Mouse (Mus musculus) heart, adult 2 months (tissue): ENCODE data around the gene Itpr1. TPM values are rescaled to one million over a fixed set of nuclear protein-coding genes. Genes with fewer than 3 reads are reported as not detected.
A peak's percentile ranks its signal among the peaks of the same experiment; 100 is the strongest.

Experiments used
- DNase-seq, 2 experiments: peaks; one replicate each; pipeline ENCODE4 v3.0.0; 2021
- H3K27ac ChIP-seq: fragments of 200-600 bp; 2 replicates; pipeline ENCODE4 v1.8.1; 2022
- H3K27me3 ChIP-seq: fragments of 200-500 bp; 2 replicates; pipeline ENCODE4 v1.6.1; 2012; ENCODE audit warnings: mild to moderate bottlenecking, low read length, inconsistent platforms, mixed read lengths; ENCODE audit not compliant: control insufficient read depth, insufficient read depth
- H3K36me3 ChIP-seq: fragments of 200-500 bp; 2 replicates; pipeline ENCODE4 v1.6.1; 2012; ENCODE audit warnings: low read length, inconsistent platforms; ENCODE audit not compliant: control insufficient read depth, insufficient read depth
- H3K4me1 ChIP-seq: fragments of 200-500 bp; 2 replicates; pipeline ENCODE4 v1.6.1; 2011; ENCODE audit warnings: low read length; ENCODE audit not compliant: control insufficient read depth, insufficient read depth
- H3K4me3 ChIP-seq: fragments of 200-600 bp; 2 replicates; pipeline ENCODE4 v1.8.1; 2022
- H3K79me2 ChIP-seq: fragments of 200-500 bp; replicated peaks from 2 replicates; pipeline ENCODE4 v1.6.1; 2012; ENCODE audit warnings: mild to moderate bottlenecking, inconsistent platforms, low read length, moderate library complexity, mixed read lengths; ENCODE audit not compliant: control insufficient read depth, insufficient read depth
- H3K9ac ChIP-seq: fragments of 200-500 bp; 2 replicates; pipeline ENCODE4 v1.6.1; 2012; ENCODE audit warnings: low read depth, mild to moderate bottlenecking, control low read depth, inconsistent platforms, low read length, mixed read lengths
- CTCF ChIP-seq: fragments of 200-600 bp; IDR thresholded peaks from 2 replicates; pipeline ENCODE4 v1.8.1; 2022; ENCODE audit warnings: antibody characterized with exemption, mild to moderate bottlenecking, moderate library complexity
- EP300 ChIP-seq: fragments of 200-500 bp; IDR thresholded peaks from 2 replicates; pipeline ENCODE4 v1.6.1; 2011; ENCODE audit warnings: low read depth, low read length, control low read depth; ENCODE audit not compliant: insufficient read depth
- POLR2A ChIP-seq: fragments of 200-500 bp; IDR thresholded peaks from 2 replicates; pipeline ENCODE4 v1.6.1; 2011; ENCODE audit warnings: mild to moderate bottlenecking, low read depth, low read length, control low read depth; ENCODE audit not compliant: insufficient read depth
- WGBS: fragments of 180-500 bp; shearing (Covaris S2); methylation state at CpG from one replicate; pipeline ENCODE4 v1.1.7; 2018; 5-methylcytosine and 5-hydroxymethylcytosine counted together
- intact Hi-C: fragments of 180-260 bp; cut with DNase I; formaldehyde crosslinking; loops from one replicate; pipeline ENCODE4 v1.15.1; 2025
- polyA plus RNA-seq: library from polyadenylated mRNA; depleted of rRNA; stranded (reverse); fragments of >200 nt; gene quantifications from 2 replicates; pipeline ENCODE4 v1.2.3, GENCODE M21; 2012
- total RNA-seq, 2 experiments: library from RNA; stranded (reverse); gene quantifications; 2 replicates each; pipeline ENCODE4 v1.2.3; 2021

Gene Itpr1
- total and polyA plus RNA-seq, 3 experiments, result 14.0 to 47.6 (median 37.9) TPM

DNA sequence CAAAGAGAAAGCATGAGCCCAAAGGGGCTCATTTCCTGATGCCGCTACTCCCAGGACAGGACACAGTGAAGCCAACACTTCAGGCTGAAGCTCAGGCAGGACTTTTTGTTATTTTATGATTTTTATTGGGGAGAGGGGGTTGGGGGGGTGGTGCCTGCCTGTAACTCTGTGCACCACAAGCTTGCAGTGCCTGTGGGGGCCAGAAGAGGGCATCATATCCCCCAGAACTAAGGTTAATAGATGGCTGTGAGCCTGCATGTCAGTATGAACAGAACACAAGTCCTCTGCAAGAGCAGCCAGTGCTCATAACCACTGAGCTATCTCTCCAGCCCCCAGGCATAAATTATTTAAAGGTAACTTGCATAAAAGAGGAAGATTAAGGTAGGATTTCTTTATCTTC lies 40.7 kb upstream of the Itpr1 start:
- WGBS, result 93% methylated on average over 1 of the region's 1 CpGs
- Histone ChIP-seq H3K36me3 (no peaks in the 10 kb centered on the region; the same call in 1 of the 2 replicates), H3K4me1 (no peaks in the 10 kb centered on the region), H3K27me3 (no peaks in the 10 kb centered on the region), H3K27ac (no peak overlapping the region), H3K4me3 (no peak overlapping the region), H3K79me2 (no peaks in the 10 kb centered on the region), H3K9ac (no peak overlapping the region)
- intact Hi-C loops, result no loop called here
- no peak for DNase-seq
- TF ChIP-seq EP300, result no peak
- TF ChIP-seq POLR2A, result no peak
- TF ChIP-seq CTCF, result no peak

DNA sequence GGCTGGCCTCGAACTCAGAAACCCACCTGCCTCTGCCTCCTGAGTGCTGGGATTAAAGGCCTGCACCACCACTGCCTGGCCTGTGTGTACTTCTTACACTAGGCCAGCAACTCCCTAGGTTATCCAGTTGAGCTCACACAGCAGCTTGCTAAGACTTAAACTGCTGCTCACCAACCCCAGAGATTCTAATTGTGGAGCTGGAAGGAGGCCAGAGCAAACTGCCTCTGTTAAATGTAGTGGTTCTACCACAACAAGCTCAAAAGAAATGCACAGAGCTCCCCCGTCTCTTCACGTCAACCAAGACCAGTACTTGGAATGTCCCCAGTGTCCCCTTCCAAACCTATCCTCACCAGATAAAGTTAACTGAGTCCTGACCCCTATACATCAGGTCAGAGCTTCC lies 38.7 kb upstream of the Itpr1 start:
- Histone ChIP-seq H3K9ac (no peak overlapping the region), H3K4me3 (no peak overlapping the region), H3K27me3 (no peaks in the 10 kb centered on the region), H3K27ac (no peak overlapping the region), H3K36me3 (no peaks in the 10 kb centered on the region; the same call in 1 of the 2 replicates), H3K4me1 (no peaks in the 10 kb centered on the region), H3K79me2 (no peaks in the 10 kb centered on the region)
- no peak for DNase-seq
- WGBS, result 84% methylated on average over 3 of the region's 3 CpGs
- no peak for TF ChIP-seq EP300
- intact Hi-C loops, result no loop called here

DNA sequence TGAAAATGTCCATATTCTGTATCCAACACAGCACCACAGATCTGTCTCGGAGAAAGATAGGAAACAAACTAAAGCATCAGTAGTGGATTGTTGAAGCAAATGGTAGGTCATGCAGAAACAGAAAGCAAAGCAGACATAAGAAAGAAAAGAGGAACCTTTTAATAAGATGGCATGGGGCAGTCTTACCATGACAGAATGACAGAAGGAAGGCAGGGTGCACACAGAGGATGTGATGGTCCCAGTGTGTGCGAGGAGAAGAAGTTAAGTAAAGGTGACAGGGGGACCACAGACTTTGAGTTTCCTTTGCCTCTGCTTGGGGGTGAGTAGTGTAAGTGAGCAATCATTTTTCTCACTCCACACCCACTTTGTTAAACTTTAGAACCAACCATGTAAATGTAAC lies 33.8 kb upstream of the Itpr1 start:
- no peaks in the 10 kb centered on the region; the same call in 1 of the 2 replicates for H3K36me3 ChIP-seq
- H3K27me3 ChIP-seq, result no peaks in the 10 kb centered on the region
- no peak overlapping the region for H3K27ac ChIP-seq
- no peak overlapping the region for H3K9ac ChIP-seq
- no peak for DNase-seq
- no peaks in the 10 kb centered on the region for H3K4me1 ChIP-seq
- intact Hi-C loops, result no loop called here
- 92% methylated on average over 2 of the region's 2 CpGs for WGBS
- TF ChIP-seq CTCF, result no peak
- TF ChIP-seq POLR2A, result no peak
- no peak for TF ChIP-seq EP300
- H3K79me2 ChIP-seq, result no peaks in the 10 kb centered on the region
- no peak overlapping the region for H3K4me3 ChIP-seq

DNA sequence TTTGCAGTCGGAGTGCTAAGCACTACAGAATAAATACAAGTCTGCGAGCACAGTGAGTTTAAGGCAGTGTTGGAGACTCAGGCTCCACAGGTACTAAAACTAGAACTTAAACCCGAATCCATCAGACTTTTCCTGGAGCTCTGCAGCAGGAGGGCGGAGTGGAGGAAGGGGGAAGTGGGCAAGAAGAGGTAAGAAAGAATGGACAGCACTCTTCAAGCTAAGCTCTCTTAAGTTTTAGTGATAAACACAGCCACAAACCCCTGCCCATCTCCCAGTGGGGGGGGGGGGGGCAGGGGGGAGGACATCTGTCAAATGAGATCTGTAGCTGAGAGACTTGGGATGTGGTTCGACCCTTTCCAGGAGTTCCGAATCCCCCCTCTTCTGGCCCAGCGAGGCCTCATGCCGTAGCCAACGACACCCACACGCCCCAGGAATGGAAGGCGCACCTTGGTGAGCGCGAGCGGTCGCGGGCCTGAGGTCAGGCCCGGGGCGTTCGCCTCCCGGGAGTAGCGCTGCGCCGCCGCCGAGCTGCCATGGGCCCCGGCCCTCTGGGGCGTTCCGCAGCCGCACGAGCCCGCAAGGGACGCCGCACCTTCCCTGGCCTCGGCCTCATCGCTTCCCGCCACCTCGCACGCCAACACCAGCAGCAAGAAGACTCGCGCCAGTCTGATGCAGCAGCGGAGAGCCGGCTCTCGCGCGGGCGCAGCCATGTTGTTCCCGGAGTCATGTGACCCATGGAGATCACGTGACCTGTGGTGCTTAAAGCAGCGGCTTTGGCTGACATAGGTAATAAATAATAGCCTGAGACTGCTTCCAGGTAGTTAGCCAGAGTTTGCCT lies 27.8 kb upstream of the Itpr1 start, which contains the start of gene Sumf1:
Gene Sumf1 (minus strand): TSS at position 736 of the 838 bp plus-strand sequence.
- TF ChIP-seq EP300 (peak; percentile 51; the same call in 1 of the 2 replicates), CTCF (no peak), POLR2A (peak; percentile 58)
- Histone ChIP-seq H3K27ac (peak within 1 kb of the TSS; percentile 60), H3K4me3 (peak within 1 kb of the TSS; percentile 60), H3K79me2 (no peaks in the 10 kb centered on the region), H3K36me3 (no peaks in the 10 kb centered on the region), H3K27me3 (no peaks in the 10 kb centered on the region), H3K9ac (peak within 1 kb of the TSS; percentile 86), H3K4me1 (no peaks in the 10 kb centered on the region)
- intact Hi-C loops, result loop anchor here (2.0 to 5.0 kb wide), 2 partner anchors 28 to 122 kb away; partner anchors contain the start of gene Itpr1
- peak; percentile 90 to 92 for DNase-seq
- 4% methylated on average over 49 of the region's 49 CpGs for WGBS

DNA sequence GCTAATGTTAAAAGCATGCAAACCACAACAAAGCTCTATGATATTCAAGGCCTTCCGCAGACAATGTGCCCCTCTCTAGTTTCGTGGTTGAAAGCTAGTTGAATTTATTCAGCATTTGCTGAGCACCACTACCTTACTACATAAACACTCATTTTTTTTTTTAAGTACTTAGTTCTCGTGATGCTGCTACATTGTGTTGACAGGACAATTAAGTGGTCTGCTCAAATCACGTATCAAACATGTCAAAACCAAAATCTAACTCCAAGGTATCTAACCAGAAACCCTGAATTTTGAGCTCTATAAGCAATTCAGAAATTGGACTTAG lies 27.2 kb upstream of the Itpr1 start:
- Histone ChIP-seq H3K27ac (peak overlapping the region; percentile 60), H3K9ac (peak overlapping the region; percentile 86), H3K4me1 (no peaks in the 10 kb centered on the region), H3K36me3 (no peaks in the 10 kb centered on the region), H3K4me3 (peak overlapping the region; percentile 60), H3K27me3 (no peaks in the 10 kb centered on the region), H3K79me2 (no peaks in the 10 kb centered on the region)
- intact Hi-C loops, result loop anchor here (2.0 to 5.0 kb wide), 2 partner anchors 27 to 122 kb away; partner anchors contain the start of gene Itpr1
- TF ChIP-seq CTCF (no peak), EP300 (no peak), POLR2A (no peak)
- WGBS, result 14% methylated on average over 4 of the region's 4 CpGs
- DNase-seq, result no peak

GRCm38 (mm10) chr6:108190690-108191089 lies 22.2 kb upstream of the Itpr1 start:
- intact Hi-C loops, result no loop called here
- Histone ChIP-seq H3K4me1 (no peaks in the 10 kb centered on the region), H3K27ac (no peak overlapping the region), H3K36me3 (no peaks in the 10 kb centered on the region), H3K27me3 (no peaks in the 10 kb centered on the region), H3K4me3 (no peak overlapping the region), H3K9ac (no peak overlapping the region), H3K79me2 (no peaks in the 10 kb centered on the region)
- TF ChIP-seq POLR2A (no peak), CTCF (no peak), EP300 (no peak)
- DNase-seq, result no peak
- 88% methylated on average over 1 of the region's 1 CpGs for WGBS
